Mouse (Mus musculus) layer of hippocampus, adult 2 months (tissue): ENCODE results near the gene Nit2. TPM values are rescaled to one million over a fixed set of nuclear protein-coding genes. Genes with fewer than 3 reads are reported as not detected.

ENCODE experiments used
- DNase-seq, 2 experiments: peaks; one replicate each; pipeline ENCODE4 v3.0.0; 2022; ENCODE audit warnings: low spot score in 2 of 2
- H3K27ac ChIP-seq: fragments of 200-600 bp; 2 replicates; pipeline ENCODE4 v1.8.1; 2022
- H3K4me3 ChIP-seq: fragments of 200-600 bp; 2 replicates; pipeline ENCODE4 v1.8.1; 2022; ENCODE audit warnings: mild to moderate bottlenecking
- CTCF ChIP-seq: fragments of 200-600 bp; conservative IDR thresholded peaks from 2 replicates; pipeline ENCODE4 v1.8.1; 2022; ENCODE audit warnings: antibody characterized with exemption, mild to moderate bottlenecking, moderate library complexity
- long read RNA-seq, 2 experiments: library from polyadenylated mRNA; stranded (forward); transcript quantifications; one replicate each; pipeline ENCODE4 v2.0.0; 2021; ENCODE audit warnings: borderline mapping rate in 2 of 2
- total RNA-seq, 2 experiments: library from RNA; stranded (reverse); gene quantifications; 2 replicates each; pipeline ENCODE4 v1.2.3; 2021

The Nit2 gene
- total RNA-seq: 10 to 100 TPM; 14.1 to 16.8 TPM
- long read RNA-seq, experiment 1, transcript Nit2-201 (10 exons, 1,286 nt): major isoform, 5 of 6 reads
- long read RNA-seq, experiment 1, partial matches to known transcripts: 0 of 6 reads
- long read RNA-seq, experiment 1, other reads (novel, unspliced or antisense): 1 of 6 reads
- long read RNA-seq, experiment 2, transcript Nit2-201 (10 exons, 1,286 nt): major isoform, 5 of 7 reads
- long read RNA-seq, experiment 2, partial matches to known transcripts: 1 of 7 reads
- long read RNA-seq, experiment 2, other reads (novel, unspliced or antisense): 1 of 7 reads

DNA sequence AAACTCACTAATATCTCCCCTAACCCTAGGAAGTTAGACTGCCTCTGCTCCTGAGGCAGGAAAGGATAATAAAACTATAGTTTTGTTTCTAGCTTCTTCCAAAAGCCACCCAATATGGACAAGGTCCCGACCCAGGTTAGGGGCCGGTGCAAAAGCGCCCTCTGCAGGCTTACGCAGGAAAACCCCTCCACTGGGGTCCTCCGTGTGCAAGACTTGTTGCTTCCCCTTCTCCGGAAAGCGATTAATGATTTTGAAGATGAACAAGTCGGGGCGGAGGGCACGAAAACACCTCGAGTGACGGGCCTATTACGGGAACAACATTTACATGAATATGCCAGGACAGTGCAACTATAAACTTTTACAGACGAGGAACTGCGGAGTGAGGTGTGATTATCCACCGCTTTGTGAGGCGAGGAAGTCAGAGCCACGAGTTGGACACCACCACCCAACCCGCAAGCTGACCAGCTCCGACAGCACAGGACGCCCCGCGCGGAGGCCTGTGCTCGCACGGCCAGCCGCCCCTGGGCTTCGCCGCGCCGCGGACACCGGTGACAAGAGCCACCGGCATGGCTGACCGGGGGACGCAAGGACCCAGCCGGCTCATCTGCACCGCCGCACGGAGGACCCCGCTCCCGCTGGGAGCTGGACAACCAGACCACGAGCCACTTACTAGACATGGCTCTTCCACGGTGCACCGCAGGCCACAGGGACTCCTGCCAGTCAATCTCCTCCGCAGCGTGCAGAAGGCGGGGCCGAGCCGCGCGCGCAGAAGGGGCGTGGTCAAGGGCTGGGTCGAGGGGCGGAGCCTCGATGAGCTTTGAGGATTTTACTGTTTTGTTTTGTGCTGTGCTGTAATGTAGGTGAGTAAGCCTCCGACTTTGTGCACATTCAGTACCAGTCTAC, at the start of gene Nit2:
Gene Nit2, minus strand, starts transcription at position 731 of the 903 bp plus-strand sequence.
- H3K4me3 ChIP-seq: peak within 1 kb of the TSS; percentile 85
- TF ChIP-seq CTCF: peak; percentile 92
- DNase-seq: peak; percentile 94
- H3K27ac ChIP-seq: peak within 1 kb of the TSS; percentile 89

DNA sequence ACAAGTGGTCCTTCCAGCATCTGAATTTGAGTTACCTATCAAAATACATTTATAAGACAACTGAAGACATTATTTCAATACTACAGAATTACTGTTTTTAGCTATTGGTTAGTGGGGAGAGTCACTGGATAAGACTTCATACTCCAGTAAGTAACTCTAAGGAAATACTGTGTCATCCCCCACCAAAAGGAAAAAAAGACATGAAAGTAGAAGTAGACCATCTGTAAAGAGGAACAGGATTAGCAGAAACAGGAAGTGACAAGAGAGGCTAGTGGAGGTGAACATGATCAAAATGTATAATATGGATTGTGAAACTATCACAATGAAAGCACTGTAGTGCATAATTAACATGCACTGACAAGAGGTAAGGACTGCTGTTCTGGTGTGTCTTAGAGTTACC, 48.8 kb upstream of the Nit2 start:
- DNase-seq: no peak
- TF ChIP-seq CTCF: no peak
- no peak overlapping the region for H3K27ac ChIP-seq
- no peak overlapping the region for H3K4me3 ChIP-seq

DNA sequence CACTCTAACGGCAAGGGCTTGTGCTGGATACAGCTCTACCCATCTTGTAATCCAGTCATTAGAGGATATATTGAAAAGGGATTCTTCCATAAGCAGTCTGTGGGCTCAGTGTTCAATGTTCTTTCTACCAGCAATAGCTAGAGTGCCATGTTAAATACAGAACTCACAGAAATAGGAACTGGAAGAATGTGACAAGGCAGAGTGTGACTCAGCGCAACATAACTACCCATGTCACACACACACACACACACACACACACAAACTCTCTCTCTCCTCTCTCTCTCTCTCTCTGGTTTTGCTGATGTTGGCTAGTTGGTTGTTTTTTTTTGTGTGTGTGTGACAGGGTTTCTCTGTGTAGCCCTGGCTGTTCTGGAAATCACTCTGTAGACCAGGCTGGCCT, 43.9 kb upstream of the Nit2 start:
- no peak for TF ChIP-seq CTCF
- no peak for DNase-seq
- Histone ChIP-seq H3K27ac (no peak overlapping the region), H3K4me3 (no peak overlapping the region)

DNA sequence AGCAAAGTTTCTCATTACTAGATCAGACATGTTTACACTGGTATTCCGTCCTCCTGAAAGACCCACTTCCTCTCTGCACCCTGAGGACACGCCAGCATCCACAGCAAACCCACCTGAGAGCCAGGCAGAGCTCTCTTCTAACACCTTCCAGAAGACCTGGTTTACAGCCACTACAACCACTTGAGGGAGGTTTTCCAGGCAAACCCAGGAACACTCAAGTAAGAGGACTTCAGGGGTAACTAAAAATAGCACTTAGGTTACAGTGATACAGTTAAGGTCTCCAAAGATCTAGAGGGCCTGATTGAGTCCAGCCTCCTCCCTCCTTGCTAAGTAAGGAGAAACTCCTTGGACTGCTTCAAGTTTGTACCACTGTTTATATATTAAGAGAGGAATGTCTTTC, 41.2 kb upstream of the Nit2 start:
- no peak for DNase-seq
- H3K4me3 ChIP-seq: no peak overlapping the region
- TF ChIP-seq CTCF: no peak
- H3K27ac ChIP-seq: no peak overlapping the region

DNA sequence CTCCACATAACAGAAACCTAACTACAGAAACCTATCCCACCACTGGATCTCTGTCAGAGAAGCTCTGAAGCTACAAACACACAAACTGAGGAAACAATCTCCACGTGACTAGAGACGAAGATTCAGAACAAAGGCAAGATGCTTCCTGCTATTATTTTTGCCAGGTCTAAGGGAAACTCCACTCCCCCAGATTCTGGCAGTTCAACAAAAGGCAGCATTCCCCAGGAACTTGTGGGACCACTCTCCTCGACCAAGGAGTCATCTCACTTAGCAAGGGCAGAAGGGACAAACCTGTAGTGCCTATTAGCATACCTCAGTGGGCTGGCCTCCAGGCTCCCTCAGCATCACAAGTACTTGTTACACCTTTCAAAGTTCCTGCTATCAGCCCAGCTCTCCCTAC, 30.1 kb upstream of the Nit2 start:
- H3K4me3 ChIP-seq: no peak overlapping the region
- no peak for TF ChIP-seq CTCF
- no peak for DNase-seq
- peak overlapping the region; percentile 36; the same call in 1 of the 2 replicates for H3K27ac ChIP-seq

DNA sequence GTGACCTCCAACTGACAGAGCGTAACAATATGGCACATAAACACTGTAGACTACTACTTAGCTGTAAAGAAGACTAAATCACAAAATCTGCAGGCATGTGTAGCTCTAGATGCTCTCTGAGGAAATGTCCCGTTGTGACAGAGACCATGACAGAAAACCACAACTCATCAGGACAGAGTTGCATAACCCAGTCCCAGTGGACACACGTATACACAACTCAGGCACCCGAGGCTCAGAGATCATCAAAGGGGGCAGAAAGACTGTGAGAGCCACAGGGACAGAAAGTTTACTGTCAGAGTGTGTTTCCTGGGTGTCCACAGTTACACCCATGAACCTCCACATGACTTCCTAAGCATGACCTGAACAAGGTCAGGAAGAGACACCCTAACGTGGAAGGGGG, 29.4 kb upstream of the Nit2 start:
- H3K4me3 ChIP-seq: no peak overlapping the region

DNA sequence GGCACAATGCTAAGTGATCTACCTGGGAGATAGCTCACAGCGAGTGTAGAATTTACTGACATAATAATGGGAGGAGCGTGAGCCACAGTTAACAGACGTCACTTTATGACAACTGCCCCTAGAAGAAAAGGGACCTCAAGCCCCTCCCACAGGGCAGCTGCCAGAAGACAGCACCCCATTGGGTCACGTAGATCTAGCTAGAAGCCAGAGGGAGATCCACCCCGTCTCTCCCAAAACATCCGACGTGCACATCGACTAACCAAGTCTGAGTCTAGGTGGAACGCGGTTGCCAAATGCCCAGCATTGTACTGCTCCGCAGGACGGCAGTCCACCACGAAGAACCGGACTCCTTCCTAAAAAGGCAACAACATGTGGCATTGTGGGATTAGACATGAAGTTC, 24.1 kb upstream of the Nit2 start:
- TF ChIP-seq CTCF: no peak
- no peak overlapping the region for H3K27ac ChIP-seq
- no peak for DNase-seq
- H3K4me3 ChIP-seq: no peak overlapping the region

More for the DNA sequence above, 29.4 kb upstream of the Nit2 start:
- H3K27ac ChIP-seq: peak overlapping the region; percentile 36; the same call in 1 of the 2 replicates
- DNase-seq: no peak
- TF ChIP-seq CTCF: no peak

DNA sequence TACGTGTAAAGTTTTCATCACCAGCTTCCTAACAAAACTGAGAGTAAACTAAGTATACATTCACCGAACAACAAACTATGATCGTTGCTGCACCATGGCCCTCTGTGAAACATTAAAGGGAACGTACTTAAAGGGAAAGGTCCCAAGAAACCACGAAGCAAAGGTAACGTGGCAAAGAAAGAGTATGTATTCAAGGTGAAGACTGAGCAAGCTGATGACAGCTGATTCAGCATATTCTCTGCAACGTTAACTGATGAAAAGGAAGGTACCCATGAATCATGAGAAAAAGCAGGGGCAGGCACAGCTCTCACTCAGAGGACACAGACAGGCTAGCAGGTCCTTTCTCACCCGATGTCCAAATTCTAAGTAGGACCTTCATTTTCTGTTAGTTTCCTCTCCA, 23.2 kb upstream of the Nit2 start:
- no peak for TF ChIP-seq CTCF
- no peak for DNase-seq
- H3K27ac ChIP-seq: 0 out of 2 replicates have a peak overlapping the region, but pooled peaks have one; percentile 54

DNA sequence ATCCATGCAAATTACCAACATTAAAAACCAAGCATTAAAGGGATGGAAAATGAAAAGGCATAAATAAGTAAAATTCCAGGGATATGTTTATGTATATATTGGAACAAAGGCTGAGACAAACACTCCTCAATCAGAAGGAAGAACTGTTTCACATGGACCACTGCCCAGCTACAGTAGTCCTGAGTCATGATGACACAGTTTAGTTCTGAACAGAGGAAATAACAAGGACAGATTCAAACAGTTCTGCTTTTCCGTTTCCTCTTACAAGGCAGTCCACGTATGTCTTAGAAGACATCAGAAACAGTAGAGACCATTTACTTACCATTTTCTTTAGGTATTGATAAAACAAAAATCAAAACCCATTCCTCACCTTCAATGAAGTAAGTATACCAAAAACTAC, 22.4 kb upstream of the Nit2 start:
- H3K27ac ChIP-seq: peak overlapping the region; percentile 54
- H3K4me3 ChIP-seq: no peak overlapping the region
- no peak for TF ChIP-seq CTCF
- DNase-seq: no peak

More for the DNA sequence above, 23.2 kb upstream of the Nit2 start:
- H3K4me3 ChIP-seq: no peak overlapping the region

DNA sequence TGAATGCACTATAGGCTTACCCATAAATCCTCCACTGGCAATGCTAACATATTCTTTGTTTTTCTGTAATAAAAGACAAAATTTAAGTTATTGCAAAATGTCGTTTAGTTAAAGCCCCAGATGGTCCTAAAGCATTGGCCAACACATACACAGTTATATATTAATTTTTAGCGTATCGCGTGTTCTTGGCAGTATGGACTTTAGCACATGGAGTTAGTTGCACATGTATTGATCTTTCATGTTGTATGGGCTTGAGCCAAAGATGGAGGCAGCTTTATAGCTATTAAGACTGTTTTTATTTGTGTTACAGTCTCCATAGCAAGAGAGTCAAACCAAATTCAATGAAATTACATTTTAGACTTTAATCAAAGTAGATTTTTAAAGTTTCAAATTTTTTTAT, 19.5 kb upstream of the Nit2 start:
- DNase-seq: no peak
- no peak for TF ChIP-seq CTCF
- Histone ChIP-seq H3K27ac (no peak overlapping the region), H3K4me3 (no peak overlapping the region)

DNA sequence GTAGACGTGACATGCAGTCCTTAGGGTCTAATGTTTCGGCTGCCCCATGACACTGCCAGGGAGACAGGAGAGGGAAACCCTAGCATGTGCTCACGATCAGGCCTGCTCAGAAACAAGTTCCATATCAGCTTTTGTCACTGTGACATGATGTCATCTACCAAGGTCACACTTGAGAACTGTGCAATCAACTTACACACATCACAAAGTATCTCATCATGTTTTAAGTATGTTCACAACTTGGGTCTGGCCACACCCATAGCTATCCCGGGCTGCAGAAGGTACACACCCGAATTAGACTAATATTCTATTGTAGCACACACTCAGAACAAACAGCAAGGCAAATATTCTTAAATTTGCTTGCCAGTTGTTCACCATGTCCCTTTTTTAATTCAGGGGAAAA, 14.9 kb upstream of the Nit2 start:
- H3K27ac ChIP-seq: no peak overlapping the region
- no peak for DNase-seq
- H3K4me3 ChIP-seq: no peak overlapping the region
- TF ChIP-seq CTCF: no peak

DNA sequence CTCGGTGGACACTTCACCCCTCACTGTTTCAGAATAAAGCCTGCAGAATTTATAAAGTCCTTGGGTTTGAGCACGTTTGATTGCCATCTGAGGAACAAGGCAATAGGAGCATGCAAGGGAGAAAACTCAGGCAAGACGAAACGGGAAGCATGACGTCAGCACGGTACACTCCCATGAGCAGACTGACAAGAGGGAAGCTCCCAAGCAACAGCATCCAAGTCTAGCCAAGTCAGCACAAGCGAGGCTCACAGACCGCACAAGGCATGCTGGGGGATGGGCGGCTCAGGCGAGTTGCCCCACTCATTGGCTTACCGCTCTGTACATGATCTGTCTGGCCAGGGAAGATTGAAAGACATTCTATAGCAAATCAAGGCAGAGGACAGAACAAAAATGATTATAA, 14.0 kb upstream of the Nit2 start:
- no peak for TF ChIP-seq CTCF
- DNase-seq: peak; percentile 19 to 32

DNA sequence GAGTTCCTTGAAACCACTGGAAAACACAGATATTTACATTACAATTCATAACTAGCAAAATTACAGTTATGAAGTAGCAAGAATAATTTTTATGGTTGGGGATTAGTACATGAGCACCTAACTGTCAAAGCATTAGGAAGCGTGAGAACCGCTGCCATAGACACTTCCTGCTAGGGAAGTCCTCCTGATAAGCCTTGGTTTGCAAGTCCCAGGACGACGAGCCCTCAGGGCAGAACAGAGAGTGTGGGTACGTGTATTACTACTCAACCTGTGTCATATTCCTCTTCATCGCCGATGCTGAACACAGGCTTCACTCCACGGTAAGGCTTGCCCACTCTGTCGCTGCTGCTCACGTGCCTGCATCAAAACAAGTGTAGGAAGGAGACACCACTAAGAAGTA, 10.5 kb upstream of the Nit2 start:
- H3K4me3 ChIP-seq: no peak overlapping the region
- H3K27ac ChIP-seq: no peak overlapping the region
- no peak for DNase-seq
- TF ChIP-seq CTCF: no peak

More for the DNA sequence above, 14.0 kb upstream of the Nit2 start:
- H3K4me3 ChIP-seq: no peak overlapping the region
- no peak overlapping the region for H3K27ac ChIP-seq
